Mouse (Mus musculus) lung, embryonic 15.5 days (tissue): Measurements from ENCODE around the gene Ldb3. TPM values are rescaled to one million over a fixed set of nuclear protein-coding genes. Genes with fewer than 3 reads are reported as not detected.

Source experiments
- ATAC-seq: fragments of 200-750 bp; cut with Nextera tagmentation; 2 replicates; pipeline ENCODE4 v1.8.0; 2017; ENCODE audit warnings: moderate number of reproducible peaks, borderline replicate concordance; ENCODE audit not compliant: low FRiP score, low TSS enrichment; ENCODE audit errors: extremely low read depth
- H3K27ac ChIP-seq: fragments of 300-500 bp; sonication (generic); 2 replicates; pipeline ENCODE4 v1.5.1; 2015; ENCODE audit warnings: moderate library complexity, mild to moderate bottlenecking, inconsistent platforms
- H3K27me3 ChIP-seq: fragments of 300-500 bp; sonication (generic); 2 replicates; pipeline ENCODE4 v1.6.1; 2015; ENCODE audit warnings: inconsistent platforms
- H3K36me3 ChIP-seq: fragments of 300-500 bp; sonication (generic); 2 replicates; pipeline ENCODE4 v1.6.1; 2015; ENCODE audit warnings: inconsistent platforms
- H3K4me1 ChIP-seq: fragments of 300-500 bp; sonication (generic); 2 replicates; pipeline ENCODE4 v1.6.1; 2015; ENCODE audit warnings: inconsistent platforms
- H3K4me2 ChIP-seq: fragments of 300-500 bp; sonication (generic); 2 replicates; pipeline ENCODE4 v1.6.1; 2015; ENCODE audit warnings: inconsistent platforms, mild to moderate bottlenecking, moderate library complexity
- H3K4me3 ChIP-seq: fragments of 300-500 bp; sonication (generic); 2 replicates; pipeline ENCODE4 v1.5.1; 2015; ENCODE audit warnings: mild to moderate bottlenecking, inconsistent platforms
- H3K9ac ChIP-seq: fragments of 300-500 bp; sonication (generic); 2 replicates; pipeline ENCODE4 v1.6.1; 2015; ENCODE audit warnings: inconsistent platforms
- H3K9me3 ChIP-seq: fragments of 300-500 bp; sonication (generic); 2 replicates; pipeline ENCODE4 v1.6.1; 2016; ENCODE audit warnings: inconsistent platforms
- WGBS: fragments of 180-500 bp; shearing (Covaris S2); methylation state at CpG from one replicate; pipeline ENCODE4 v1.1.7; 2015; 5-methylcytosine and 5-hydroxymethylcytosine counted together
- polyA plus RNA-seq: library from polyadenylated mRNA; unstranded; fragments of >200 nt; fragmentation: Nextera tagmentation; extraction: Ambion mirVana; gene quantifications from 2 replicates; pipeline ENCODE4 v1.2.1, GENCODE M21; 2015

Ldb3 gene
- 8.3 and 9.5 TPM in 2 replicates for polyA plus RNA-seq

DNA sequence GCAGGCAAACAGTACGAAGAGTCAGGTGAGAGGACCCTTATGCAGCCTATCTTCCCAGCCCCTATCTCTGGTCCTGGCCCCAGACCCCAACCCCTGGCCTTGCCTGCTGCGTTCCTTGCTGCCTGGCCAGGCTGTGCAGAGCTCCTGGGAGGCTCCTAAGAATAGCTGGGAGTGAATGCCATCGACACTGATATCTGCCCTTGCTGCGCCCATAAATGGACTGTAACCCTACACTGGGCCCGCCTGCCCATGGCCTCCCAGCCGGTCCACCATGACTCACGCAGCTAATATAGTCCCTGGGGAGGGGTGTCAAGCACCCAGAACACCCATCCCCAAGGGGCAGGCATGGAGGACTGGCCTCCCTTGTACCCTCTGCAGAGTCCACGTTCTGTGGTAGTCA, at the start of gene Ldb3:
Ldb3 (minus strand) TSS at position 185 of the 400 bp plus-strand sequence.
- Histone ChIP-seq H3K4me3 (no peak within 1 kb of the TSS), H3K27ac (no peak within 1 kb of the TSS), H3K4me2 (no peak within 1 kb of the TSS), H3K9me3 (no peaks in the 10 kb centered on the region), H3K36me3 (no peaks in the 10 kb centered on the region), H3K27me3 (no peaks in the 10 kb centered on the region), H3K4me1 (peaks cover 8% of the 10 kb centered on the region; the same call in 1 of the 2 replicates), H3K9ac (no peak within 1 kb of the TSS)
- ATAC-seq = no peak
- WGBS = 60% methylated on average over 8 of the region's 8 CpGs

DNA sequence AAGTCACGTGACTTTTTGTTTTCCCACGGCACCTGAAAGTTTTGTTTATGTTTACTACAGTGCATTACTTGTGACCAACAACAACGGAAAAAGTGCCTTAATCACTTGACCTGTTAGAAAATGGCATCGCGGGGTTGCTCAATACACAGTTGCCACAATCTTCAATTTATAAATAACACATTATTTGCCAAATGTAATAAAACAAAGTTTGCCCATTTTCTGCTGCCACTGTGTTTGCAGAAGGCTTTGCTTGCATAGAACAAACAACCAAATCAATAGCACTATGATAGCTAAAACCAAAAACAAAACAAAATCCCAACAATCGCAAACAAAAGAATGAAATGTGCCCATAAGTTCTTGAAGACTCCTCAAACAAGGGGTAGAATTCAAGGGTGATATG, 47.2 kb upstream of the Ldb3 start:
- Histone ChIP-seq H3K9me3 (no peaks in the 10 kb centered on the region), H3K4me1 (no peaks in the 10 kb centered on the region), H3K4me2 (no peak overlapping the region), H3K36me3 (no peaks in the 10 kb centered on the region), H3K27me3 (no peaks in the 10 kb centered on the region), H3K9ac (no peak overlapping the region), H3K27ac (no peak overlapping the region), H3K4me3 (no peak overlapping the region)
- ATAC-seq = no peak
- WGBS = 75% methylated on average over 6 of the region's 6 CpGs

DNA sequence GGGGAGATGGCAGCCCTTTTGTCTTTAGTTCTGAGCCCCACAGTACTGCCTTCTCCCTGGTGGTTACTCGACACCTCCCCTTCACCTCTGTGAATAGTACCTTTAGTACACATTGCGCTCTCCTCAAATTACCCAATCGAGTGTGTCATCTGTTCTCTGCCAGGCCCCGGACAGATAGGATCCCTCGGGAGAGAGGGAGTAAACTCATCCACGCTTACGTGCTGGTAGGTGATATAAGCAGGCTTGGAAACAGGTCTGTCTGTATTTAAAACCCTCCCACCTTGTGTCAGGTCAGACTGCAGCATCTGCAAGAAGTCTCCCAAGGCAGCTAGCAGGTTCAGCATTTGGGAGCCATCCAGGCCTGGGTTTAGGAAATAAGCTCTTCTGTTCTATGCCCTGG, 46.7 kb upstream of the Ldb3 start:
- Histone ChIP-seq H3K27me3 (no peaks in the 10 kb centered on the region), H3K27ac (no peak overlapping the region), H3K9ac (no peak overlapping the region), H3K4me2 (no peak overlapping the region), H3K9me3 (no peaks in the 10 kb centered on the region), H3K4me1 (no peaks in the 10 kb centered on the region), H3K4me3 (no peak overlapping the region), H3K36me3 (no peaks in the 10 kb centered on the region)
- no peak for ATAC-seq
- WGBS = 24% methylated on average over 7 of the region's 7 CpGs

DNA sequence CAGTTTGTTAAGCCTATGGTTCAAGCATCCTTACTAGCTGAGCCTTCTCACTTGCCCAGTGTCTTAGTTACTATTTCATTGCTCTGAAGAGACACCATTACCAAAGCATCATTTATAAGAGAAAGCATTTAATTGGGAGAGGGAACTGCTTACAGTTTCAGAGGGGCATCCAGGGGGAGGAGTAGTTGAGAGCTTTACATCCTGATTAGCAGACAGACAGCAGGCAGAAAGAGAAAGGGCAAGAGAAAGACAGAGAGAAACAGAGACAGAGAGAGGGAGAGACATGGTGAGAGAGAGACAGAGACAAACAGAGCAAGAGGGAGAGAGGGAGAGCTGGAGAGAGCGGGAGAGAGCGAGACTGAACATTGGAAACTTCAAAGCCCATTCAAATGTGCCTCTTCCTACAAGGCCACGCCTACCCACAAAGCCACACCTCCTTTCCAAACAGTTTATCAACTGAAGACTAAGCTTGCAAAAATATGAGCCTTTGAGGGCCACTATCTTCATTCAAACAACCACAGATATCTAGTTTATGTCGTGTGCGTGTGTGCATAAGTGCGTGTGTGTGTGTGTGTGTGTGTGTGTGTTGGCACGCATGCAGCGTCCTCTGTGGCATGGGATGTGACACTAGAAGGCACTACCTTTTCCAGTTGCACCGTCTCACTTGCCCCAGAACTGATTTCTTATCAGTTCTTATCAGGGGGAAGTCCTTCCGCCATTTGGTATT, 44.4 kb upstream of the Ldb3 start:
- no peaks in the 10 kb centered on the region for H3K9me3 ChIP-seq
- H3K27me3 ChIP-seq = no peaks in the 10 kb centered on the region
- H3K4me1 ChIP-seq = no peaks in the 10 kb centered on the region
- no peaks in the 10 kb centered on the region for H3K36me3 ChIP-seq
- no peak overlapping the region for H3K27ac ChIP-seq
- no peak overlapping the region for H3K4me3 ChIP-seq
- H3K4me2 ChIP-seq = no peak overlapping the region
- H3K9ac ChIP-seq = no peak overlapping the region
- WGBS = 60% methylated on average over 10 of the region's 10 CpGs
- no peak for ATAC-seq

DNA sequence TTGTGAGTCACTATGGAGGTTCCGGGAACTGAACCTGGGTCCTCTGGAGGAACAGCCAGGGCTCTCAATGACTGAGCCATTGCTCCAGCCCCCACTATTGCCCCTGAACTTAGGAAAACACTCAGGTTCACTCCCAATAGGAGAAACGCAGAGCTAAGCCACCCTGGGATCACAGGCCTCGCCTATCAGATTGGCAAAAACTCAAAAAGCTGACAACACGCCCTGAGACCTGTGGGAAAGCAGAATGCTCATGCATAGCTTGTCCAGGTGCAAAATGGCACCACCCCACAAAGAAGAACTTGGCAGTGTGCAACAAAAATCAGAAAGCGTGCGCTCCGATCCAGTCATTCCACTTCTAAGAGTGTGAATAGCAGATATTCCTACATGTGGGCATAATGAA, 38.3 kb upstream of the Ldb3 start:
- H3K4me3 ChIP-seq = no peak overlapping the region
- no peak overlapping the region for H3K27ac ChIP-seq
- H3K4me1 ChIP-seq = no peaks in the 10 kb centered on the region
- 75% methylated on average over 7 of the region's 7 CpGs for WGBS
- no peaks in the 10 kb centered on the region for H3K36me3 ChIP-seq
- no peaks in the 10 kb centered on the region for H3K27me3 ChIP-seq
- H3K9ac ChIP-seq = no peak overlapping the region
- H3K9me3 ChIP-seq = no peaks in the 10 kb centered on the region
- no peak overlapping the region for H3K4me2 ChIP-seq
- no peak for ATAC-seq

DNA sequence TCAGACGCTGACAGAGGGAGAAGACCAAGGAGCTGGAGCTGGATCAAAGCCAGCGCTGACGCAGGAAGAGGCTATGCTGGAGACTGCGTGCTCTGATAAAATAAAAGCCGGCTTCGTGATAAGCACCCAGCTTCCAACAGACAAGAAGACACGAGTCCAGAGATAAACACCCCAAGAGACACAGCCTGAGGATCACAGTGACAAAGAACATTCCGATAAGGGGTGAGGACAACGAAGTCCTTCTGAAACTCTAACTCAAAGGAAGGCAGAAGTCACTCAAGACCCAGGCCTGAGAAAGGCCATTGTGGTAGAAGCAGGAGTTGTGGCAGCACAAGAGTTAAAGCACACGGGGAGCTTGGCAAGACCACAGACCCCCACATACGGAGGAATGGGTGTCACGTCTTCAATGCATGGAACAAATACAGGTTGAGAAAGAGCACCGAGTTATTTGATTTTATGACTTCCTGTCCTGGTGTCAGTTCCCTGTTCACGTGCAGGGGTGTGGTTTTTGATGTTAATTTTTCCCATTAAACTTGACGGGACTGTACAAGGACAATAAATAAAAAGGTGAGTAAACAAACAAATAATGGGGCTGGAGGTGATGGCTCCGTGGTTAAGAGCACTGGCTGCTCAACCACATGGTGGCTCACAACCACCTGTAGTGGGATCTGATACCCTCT, 35.2 kb upstream of the Ldb3 start:
- Histone ChIP-seq H3K9ac (no peak overlapping the region), H3K4me1 (no peaks in the 10 kb centered on the region), H3K27me3 (no peaks in the 10 kb centered on the region), H3K4me2 (no peak overlapping the region; the same call in 1 of the 2 replicates), H3K4me3 (no peak overlapping the region), H3K9me3 (no peaks in the 10 kb centered on the region), H3K36me3 (no peaks in the 10 kb centered on the region), H3K27ac (no peak overlapping the region)
- WGBS = 45% methylated on average over 16 of the region's 16 CpGs
- no peak for ATAC-seq

DNA sequence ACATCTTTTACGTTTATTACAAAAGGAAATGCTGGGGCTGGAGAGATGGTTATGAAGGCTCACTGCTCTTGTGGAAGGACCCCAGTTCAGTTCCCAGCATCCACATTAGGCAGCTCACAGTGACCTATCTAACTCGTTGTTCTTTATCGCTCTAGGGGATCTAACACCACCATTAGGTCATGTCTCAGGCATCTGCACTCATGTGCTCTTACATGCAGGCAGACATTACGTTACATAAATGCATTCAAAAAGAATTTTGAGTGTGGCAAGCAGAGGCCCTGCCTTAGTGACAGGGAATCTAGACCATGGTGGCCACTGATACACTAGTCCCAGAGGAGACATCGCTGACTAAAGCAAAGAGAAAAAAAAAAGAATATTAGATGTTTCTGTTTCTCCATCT, 34.6 kb upstream of the Ldb3 start:
- WGBS = 67% methylated on average over 5 of the region's 5 CpGs
- H3K36me3 ChIP-seq = no peaks in the 10 kb centered on the region
- H3K4me3 ChIP-seq = no peak overlapping the region
- no peaks in the 10 kb centered on the region for H3K4me1 ChIP-seq
- H3K4me2 ChIP-seq = no peak overlapping the region
- no peaks in the 10 kb centered on the region for H3K27me3 ChIP-seq
- no peak for ATAC-seq
- H3K27ac ChIP-seq = no peak overlapping the region
- H3K9me3 ChIP-seq = no peaks in the 10 kb centered on the region
- H3K9ac ChIP-seq = no peak overlapping the region

DNA sequence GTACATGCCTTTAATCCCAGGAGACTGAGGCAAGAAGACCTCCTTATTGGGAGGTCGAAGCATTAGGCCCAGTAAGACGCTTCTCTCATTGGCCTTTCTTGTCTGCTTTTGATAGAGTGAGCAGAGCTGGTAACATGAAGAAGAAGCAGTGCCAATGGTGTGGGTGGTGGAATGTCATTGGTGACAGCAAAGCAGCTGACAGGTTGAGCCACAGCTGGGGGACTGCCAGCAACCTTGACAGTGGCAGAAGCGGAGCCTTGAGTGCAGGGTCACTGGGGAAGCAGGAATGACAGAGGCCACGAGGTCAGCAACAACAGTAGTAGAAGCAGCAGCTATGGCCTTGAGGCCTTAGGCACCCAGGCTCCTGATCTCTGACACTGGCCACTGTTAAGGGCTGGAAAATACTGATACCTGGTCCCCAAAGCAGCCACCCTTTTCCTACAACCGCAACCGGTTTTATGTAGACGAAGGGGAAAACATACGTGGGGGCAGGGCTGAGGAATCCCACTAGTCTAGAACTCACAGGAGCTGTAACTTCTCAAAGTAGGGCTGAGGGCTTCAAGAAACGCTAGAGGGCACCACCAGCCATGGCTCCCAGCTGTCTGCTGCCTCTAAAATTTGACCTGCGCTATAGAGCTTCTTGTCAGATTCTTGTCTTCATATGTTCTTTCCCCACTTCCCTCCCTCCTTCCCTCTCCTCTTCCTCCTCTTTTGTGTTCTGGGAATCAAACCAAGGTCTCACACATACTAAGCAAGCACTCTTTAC, 32.3 kb upstream of the Ldb3 start:
- Histone ChIP-seq H3K27ac (no peak overlapping the region), H3K9ac (no peak overlapping the region), H3K4me1 (no peaks in the 10 kb centered on the region; the same call in 1 of the 2 replicates), H3K4me2 (no peak overlapping the region), H3K4me3 (no peak overlapping the region), H3K9me3 (no peaks in the 10 kb centered on the region), H3K36me3 (no peaks in the 10 kb centered on the region), H3K27me3 (peaks cover 9% of the 10 kb centered on the region; the same call in 1 of the 2 replicates)
- WGBS = 31% methylated on average over 10 of the region's 10 CpGs
- no peak for ATAC-seq

DNA sequence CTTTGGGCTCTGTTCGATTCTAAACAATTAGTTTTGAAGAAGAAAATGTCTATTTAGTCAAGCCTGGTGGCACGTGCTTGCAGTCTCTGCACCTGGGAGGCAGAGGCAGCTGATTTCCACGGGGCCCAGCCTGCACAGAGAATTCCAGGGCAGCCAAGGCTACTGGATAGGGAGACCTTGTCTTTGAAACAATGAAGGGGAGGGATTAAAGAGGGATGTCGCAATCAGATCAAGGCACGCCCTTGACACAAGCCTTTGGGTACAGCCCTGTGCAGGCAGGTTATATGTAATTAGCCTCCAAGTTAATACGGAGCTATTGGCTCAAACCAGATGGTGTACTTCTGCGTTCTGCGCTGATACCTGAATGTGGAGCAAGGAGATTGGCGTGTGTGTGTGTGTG, 30.3 kb upstream of the Ldb3 start:
- ATAC-seq = no peak
- 36% methylated on average over 9 of the region's 9 CpGs for WGBS
- no peaks in the 10 kb centered on the region for H3K36me3 ChIP-seq
- no peak overlapping the region for H3K9ac ChIP-seq
- H3K9me3 ChIP-seq = no peaks in the 10 kb centered on the region
- no peak overlapping the region for H3K4me2 ChIP-seq
- H3K27ac ChIP-seq = no peak overlapping the region
- peaks cover 7% of the 10 kb centered on the region; the same call in 1 of the 2 replicates for H3K4me1 ChIP-seq
- H3K27me3 ChIP-seq = peaks cover 25% of the 10 kb centered on the region
- H3K4me3 ChIP-seq = no peak overlapping the region

DNA sequence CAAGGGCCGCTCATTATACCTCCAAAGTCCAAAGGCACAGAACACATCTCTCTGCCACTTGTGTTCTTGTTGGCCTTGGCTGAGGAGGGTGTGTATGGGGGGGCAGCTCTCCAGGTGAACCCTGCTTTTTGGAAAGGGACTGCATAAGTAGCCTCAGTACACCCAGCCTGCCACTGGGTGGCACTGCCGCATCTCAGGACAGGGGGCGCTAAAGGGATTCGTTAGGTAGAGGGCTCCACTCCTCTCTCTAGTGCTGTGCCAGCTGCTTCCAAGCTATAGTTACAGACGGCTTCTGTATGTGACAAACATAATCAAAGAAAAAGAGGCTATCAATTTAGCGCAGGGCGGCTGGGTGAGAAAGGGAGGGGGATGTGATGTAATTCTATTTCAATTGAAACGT, 28.3 kb upstream of the Ldb3 start:
- H3K4me1 ChIP-seq = peaks cover 7% of the 10 kb centered on the region; the same call in 1 of the 2 replicates
- H3K9ac ChIP-seq = no peak overlapping the region
- H3K9me3 ChIP-seq = no peaks in the 10 kb centered on the region
- H3K4me2 ChIP-seq = no peak overlapping the region
- ATAC-seq = peak; percentile 41; the same call in 1 of the 2 replicates
- H3K4me3 ChIP-seq = no peak overlapping the region
- whole genome bisulfite sequencing = 3% methylated on average over 8 of the region's 8 CpGs
- no peak overlapping the region for H3K27ac ChIP-seq
- H3K27me3 ChIP-seq = peaks cover 25% of the 10 kb centered on the region
- H3K36me3 ChIP-seq = no peaks in the 10 kb centered on the region

DNA sequence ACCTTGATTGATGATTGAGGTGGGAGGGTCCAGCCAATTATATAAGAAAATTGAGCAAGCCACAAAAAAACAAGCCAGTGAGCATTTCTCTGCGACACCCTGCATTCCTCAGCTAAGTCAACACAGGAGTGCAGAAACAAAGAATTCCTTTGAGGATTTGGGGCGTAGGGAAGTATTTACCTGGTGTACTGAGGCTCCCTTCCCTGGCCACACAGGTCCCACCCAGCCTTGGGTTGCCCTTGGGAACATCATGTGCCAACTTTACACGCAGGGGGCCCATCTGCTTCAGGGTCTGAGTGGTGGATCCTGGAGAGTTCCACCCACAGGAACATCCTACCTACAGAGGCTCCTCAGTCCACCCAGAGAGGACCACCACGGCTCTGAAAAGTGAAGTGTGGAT, 27.1 kb upstream of the Ldb3 start:
- Histone ChIP-seq H3K27me3 (peaks cover 25% of the 10 kb centered on the region), H3K9ac (no peak overlapping the region), H3K4me2 (no peak overlapping the region), H3K4me3 (no peak overlapping the region), H3K9me3 (no peaks in the 10 kb centered on the region), H3K36me3 (no peaks in the 10 kb centered on the region), H3K27ac (no peak overlapping the region), H3K4me1 (peaks cover 7% of the 10 kb centered on the region; the same call in 1 of the 2 replicates)
- ATAC-seq = 0 out of 2 replicates have a peak, but pooled peaks have one; percentile 39
- 32% methylated on average over 4 of the region's 4 CpGs for WGBS
